Mouse (Mus musculus) CD8-positive naive resting alpha-beta T cell, adult 2 months (primary cell): Measurements from ENCODE around the gene Cyp17a1.

ENCODE experiments used
- DNase-seq, 2 experiments: peaks; one replicate each; pipeline ENCODE4 v3.0.0; 2022; ENCODE audit warnings: low read depth in 2 of 2, low spot score in 2 of 2

Cyp17a1 gene

DNA sequence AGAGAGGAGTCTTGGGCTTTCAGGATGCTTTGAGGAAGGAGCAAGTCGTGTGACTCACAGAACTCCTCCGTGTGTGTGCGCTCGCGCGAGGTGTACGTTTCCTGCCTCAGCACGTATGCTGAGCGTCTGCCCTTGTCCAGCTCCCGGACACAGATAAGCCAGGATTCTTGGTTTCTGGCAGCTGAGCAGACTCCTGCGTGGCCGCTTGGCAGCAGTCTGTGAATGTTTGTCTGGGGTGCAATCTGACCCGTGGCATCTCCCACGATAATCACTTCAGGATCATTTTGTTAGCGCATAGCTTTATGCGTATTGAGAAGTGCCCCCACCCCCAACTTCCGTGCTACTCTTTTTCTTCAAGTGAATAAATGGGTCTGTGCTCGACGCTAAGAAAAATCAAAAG is 54.0 kb downstream of the Cyp17a1 start:
- DNase-seq: no peak

GRCm38 (mm10) chr19:46618322-46618721 is 54.6 kb downstream of the Cyp17a1 start:
- no peak for DNase-seq

- DNase-seq: peak; percentile 23 to 34
These were observed 55.6 kb downstream of the Cyp17a1 start for GRCm38 (mm10) chr19:46617361-46617760.
